Mouse (Mus musculus): ENCODE results near the gene Nrm. TPM values are rescaled to one million over a fixed set of nuclear protein-coding genes. Genes with fewer than 3 reads are reported as not detected.
A peak's percentile ranks its signal among the peaks of the same experiment; 100 is the strongest.

Nrm gene
- polyA plus RNA-seq, 1 experiment from 2014 or later, result 65.7 TPM

GRCm38 (mm10) chr17:35870151-35870883 lies 9.2 kb downstream of the Nrm start:
- Histone ChIP-seq H3K9ac (0 out of 2 replicates have a peak overlapping the region, but pooled peaks have one; percentile 72), H3K27me3 (no peaks in the 10 kb centered on the region), H3K9me3 (replicated peaks) (no peaks in the 10 kb centered on the region), H3K4me3 (replicated peaks) (peak overlapping the region; percentile 65), H3K27ac (peak overlapping the region; percentile 99), H3K36me3 (peaks cover 22% of the 10 kb centered on the region), H3K4me2 (peak overlapping the region; percentile 85), H3K4me1 (peaks cover 62% of the 10 kb centered on the region)
- peak; percentile 7; the same call in 1 of the 2 replicates for ATAC-seq (replicated peaks; ENCODE audit: low FRiP score)
- 48% methylated on average over 9 of the region's 9 CpGs for WGBS

- 83% methylated on average over 8 of the region's 8 CpGs for WGBS
Observed at GRCm38 (mm10) chr17:35870884-35871696, 10.0 kb downstream of the Nrm start.

GRCm38 (mm10) chr17:35873774-35874519 lies 12.8 kb downstream of the Nrm start:
- H3K36me3 ChIP-seq, result peaks cover 37% of the 10 kb centered on the region
- H3K4me3 ChIP-seq (replicated peaks), result no peak overlapping the region
- 31% methylated on average over 21 of the region's 21 CpGs for WGBS
- H3K4me1 ChIP-seq, result peaks cover 33% of the 10 kb centered on the region
- no peaks in the 10 kb centered on the region for H3K9me3 ChIP-seq (replicated peaks)
- H3K27ac ChIP-seq, result no peak overlapping the region
- peak overlapping the region; percentile 39 for H3K4me2 ChIP-seq
- no peak for ATAC-seq (replicated peaks; ENCODE audit: low FRiP score)
- no peaks in the 10 kb centered on the region for H3K27me3 ChIP-seq
- H3K9ac ChIP-seq, result 0 out of 2 replicates have a peak overlapping the region, but pooled peaks have one; percentile 7

More at GRCm38 (mm10) chr17:35870884-35871696, 10.0 kb downstream of the Nrm start:
- H3K4me3 ChIP-seq (replicated peaks), result peak overlapping the region; percentile 65
- H3K9me3 ChIP-seq (replicated peaks), result no peaks in the 10 kb centered on the region
- no peaks in the 10 kb centered on the region for H3K27me3 ChIP-seq
- peak overlapping the region; percentile 99 for H3K27ac ChIP-seq
- H3K9ac ChIP-seq, result no peak overlapping the region
- peaks cover 28% of the 10 kb centered on the region for H3K36me3 ChIP-seq
- peaks cover 60% of the 10 kb centered on the region for H3K4me1 ChIP-seq
- H3K4me2 ChIP-seq, result peak overlapping the region; percentile 85
- ATAC-seq (replicated peaks; ENCODE audit: low FRiP score), result no peak

- WGBS, result 79% methylated on average over 6 of the region's 6 CpGs
- no peak for ATAC-seq (replicated peaks; ENCODE audit: low FRiP score)
- Histone ChIP-seq H3K4me3 (replicated peaks) (no peak overlapping the region), H3K4me2 (no peak overlapping the region), H3K9ac (no peak overlapping the region), H3K27ac (no peak overlapping the region), H3K36me3 (peaks cover 37% of the 10 kb centered on the region), H3K27me3 (no peaks in the 10 kb centered on the region), H3K4me1 (peaks cover 29% of the 10 kb centered on the region), H3K9me3 (replicated peaks) (no peaks in the 10 kb centered on the region)
Observed at GRCm38 (mm10) chr17:35874721-35875120, 13.6 kb downstream of the Nrm start.

GRCm38 (mm10) chr17:35879245-35880057 lies 18.3 kb downstream of the Nrm start, which contains the start of gene Dhx16:
TSS of gene Dhx16 (plus strand) at chr17:35879819.
- peak; percentile 90 for ATAC-seq (replicated peaks; ENCODE audit: low FRiP score)
- peaks cover 55% of the 10 kb centered on the region for H3K36me3 ChIP-seq

GRCm38 (mm10) chr17:35882924-35883323 lies 21.8 kb downstream of the Nrm start:
- H3K9me3 ChIP-seq (replicated peaks), result no peaks in the 10 kb centered on the region
- H3K27ac ChIP-seq, result no peak overlapping the region
- H3K4me3 ChIP-seq (replicated peaks), result no peak overlapping the region
- no peaks in the 10 kb centered on the region for H3K27me3 ChIP-seq
- no peak for ATAC-seq (replicated peaks; ENCODE audit: low FRiP score)
- H3K9ac ChIP-seq, result no peak overlapping the region
- no peak overlapping the region for H3K4me2 ChIP-seq
- peaks cover 16% of the 10 kb centered on the region for H3K4me1 ChIP-seq
- WGBS, result 93% methylated on average over 17 of the region's 17 CpGs
- peaks cover 64% of the 10 kb centered on the region for H3K36me3 ChIP-seq

More at GRCm38 (mm10) chr17:35879245-35880057, 18.3 kb downstream of the Nrm start, which contains the start of gene Dhx16:
- H3K27ac ChIP-seq, result peak within 1 kb of the TSS; percentile 41; the same call in 1 of the 2 replicates
- peak within 1 kb of the TSS; percentile 77 for H3K9ac ChIP-seq
- H3K9me3 ChIP-seq (replicated peaks), result no peaks in the 10 kb centered on the region
- H3K27me3 ChIP-seq, result no peaks in the 10 kb centered on the region
- peak within 1 kb of the TSS; percentile 75 for H3K4me3 ChIP-seq (replicated peaks)
- WGBS, result 5% methylated on average over 65 of the region's 66 CpGs
- peaks cover 16% of the 10 kb centered on the region for H3K4me1 ChIP-seq
- H3K4me2 ChIP-seq, result peak within 1 kb of the TSS; percentile 69

GRCm38 (mm10) chr17:35883777-35884176 lies 22.7 kb downstream of the Nrm start:
- H3K9me3 ChIP-seq (replicated peaks), result no peaks in the 10 kb centered on the region
- ATAC-seq (replicated peaks; ENCODE audit: low FRiP score), result no peak
- H3K27me3 ChIP-seq, result no peaks in the 10 kb centered on the region
- H3K9ac ChIP-seq, result no peak overlapping the region
- WGBS, result 95% methylated on average over 14 of the region's 14 CpGs
- H3K4me2 ChIP-seq, result no peak overlapping the region
- no peak overlapping the region for H3K27ac ChIP-seq
- peaks cover 16% of the 10 kb centered on the region for H3K4me1 ChIP-seq
- peaks cover 73% of the 10 kb centered on the region for H3K36me3 ChIP-seq
- no peak overlapping the region for H3K4me3 ChIP-seq (replicated peaks)

GRCm38 (mm10) chr17:35887725-35888124 lies 26.6 kb downstream of the Nrm start:
- ATAC-seq (replicated peaks; ENCODE audit: low FRiP score), result no peak
- Histone ChIP-seq H3K36me3 (peaks cover 98% of the 10 kb centered on the region), H3K27ac (no peak overlapping the region), H3K4me1 (no peaks in the 10 kb centered on the region), H3K9me3 (replicated peaks) (no peaks in the 10 kb centered on the region), H3K4me3 (replicated peaks) (no peak overlapping the region), H3K4me2 (no peak overlapping the region), H3K9ac (no peak overlapping the region), H3K27me3 (no peaks in the 10 kb centered on the region)
- WGBS, result 76% methylated on average over 13 of the region's 17 CpGs

- Histone ChIP-seq H3K36me3 (peaks cover 67% of the 10 kb centered on the region), H3K4me3 (replicated peaks) (peak within 1 kb of the TSS; percentile 79), H3K4me2 (peak within 1 kb of the TSS; percentile 88), H3K9me3 (replicated peaks) (no peaks in the 10 kb centered on the region), H3K27ac (peak within 1 kb of the TSS; percentile 89), H3K4me1 (peaks cover 24% of the 10 kb centered on the region), H3K9ac (peak within 1 kb of the TSS; percentile 83), H3K27me3 (no peaks in the 10 kb centered on the region)
- WGBS, result under 1% methylated on average over 76 of the region's 86 CpGs
- ATAC-seq (replicated peaks; ENCODE audit: low FRiP score), result peak; percentile 93
Observed at GRCm38 (mm10) chr17:35896781-35897643, 35.9 kb downstream of the Nrm start, which contains the start of gene 2310061I04Rik. TSS of gene 2310061I04Rik (minus strand) at chr17:35897431.

Measured in kidney, embryonic 15.5 days (tissue).